Mouse (Mus musculus) urinary bladder, adult 18-20 months (tissue): ENCODE measurements around the gene Orm2.
A peak's percentile ranks its signal among the peaks of the same experiment; 100 is the strongest.

ENCODE experiments used
- DNase-seq, 2 experiments: peaks; one replicate each; pipeline ENCODE4 v3.0.0; 2022; ENCODE audit warnings: low spot score in 2 of 2, mixed read lengths in 2 of 2

Gene Orm2

GRCm38 (mm10) chr4:63405683-63406082, 43.4 kb downstream of the Orm2 start:
- no peak for DNase-seq

GRCm38 (mm10) chr4:63408247-63408646, 46.0 kb downstream of the Orm2 start:
- no peak for DNase-seq

- peak in 1 of 2 experiments; percentile 32 for DNase-seq
Measured at GRCm38 (mm10) chr4:63408649-63409048, 46.4 kb downstream of the Orm2 start.

- no peak for DNase-seq
Measured at GRCm38 (mm10) chr4:63409317-63409907, 47.2 kb downstream of the Orm2 start.

GRCm38 (mm10) chr4:63409908-63410582, 47.8 kb downstream of the Orm2 start:
- DNase-seq, result peak in 1 of 2 experiments; percentile 45

- peak; percentile 85 to 90 for DNase-seq
Measured at GRCm38 (mm10) chr4:63410583-63410934, 48.3 kb downstream of the Orm2 start.

GRCm38 (mm10) chr4:63411222-63411621, 49.0 kb downstream of the Orm2 start:
- DNase-seq, result no peak

- no peak for DNase-seq
Measured at GRCm38 (mm10) chr4:63414951-63415350, 52.7 kb downstream of the Orm2 start.
